Mouse (Mus musculus) adrenal gland, postnatal 25 days (tissue): Measurements from ENCODE around the gene Galntl6. TPM values are rescaled to one million over a fixed set of nuclear protein-coding genes. Genes with fewer than 3 reads are reported as not detected.
"Not testable (repeated sequence)": the region's sequence is repeated elsewhere in the genome, so short reads cannot be mapped to it uniquely, and the experiment has no call there.

Source experiments
- DNase-seq: peaks from one replicate; pipeline ENCODE4 v3.0.0; 2021; ENCODE audit warnings: mixed read lengths
- total RNA-seq: library from RNA; stranded (reverse); gene quantifications from 2 replicates; pipeline ENCODE4 v1.2.3, GENCODE M21; 2021

Galntl6 gene
- total RNA-seq, 1 experiment from 2014 or later, result not detected

DNA sequence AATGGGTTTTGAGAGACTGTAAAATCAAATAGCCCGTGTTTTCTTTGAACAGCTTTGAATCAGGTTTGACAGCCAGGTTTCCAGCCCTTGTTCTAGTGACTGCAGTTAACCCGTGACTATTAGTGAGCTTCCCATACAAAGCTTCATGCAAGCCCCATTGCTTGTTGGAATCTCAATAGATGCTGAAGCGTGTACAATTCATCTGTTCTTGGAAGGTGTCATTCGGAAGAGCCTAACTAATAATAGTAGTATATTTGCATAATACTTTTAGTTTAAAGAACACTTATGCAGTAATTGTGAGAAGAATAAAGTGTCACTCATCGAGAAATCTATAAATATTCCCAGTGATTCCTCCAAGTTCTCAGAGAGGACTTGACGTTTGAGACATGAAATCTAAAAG lies 314.6 kb downstream of the Galntl6 start:
- DNase-seq, result no peak

DNA sequence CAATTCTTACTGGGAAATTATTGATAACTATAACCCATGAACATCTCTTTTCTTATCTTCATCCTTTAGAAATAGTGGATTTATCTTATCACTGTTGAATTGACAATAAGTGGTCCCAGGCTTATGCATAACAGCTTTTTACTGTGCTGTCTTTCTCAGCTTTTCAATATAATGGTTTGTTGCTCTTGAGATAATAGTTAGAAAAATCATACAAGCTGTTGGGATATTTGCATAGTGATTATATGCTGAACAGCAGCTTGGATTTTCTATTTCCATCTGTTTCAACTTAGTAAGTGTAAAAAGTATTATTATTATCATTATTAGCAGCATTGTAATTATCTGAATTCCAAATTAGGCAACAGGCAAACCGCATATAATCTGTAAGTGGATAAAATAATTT lies 337.1 kb downstream of the Galntl6 start:
- no peak for DNase-seq

DNA sequence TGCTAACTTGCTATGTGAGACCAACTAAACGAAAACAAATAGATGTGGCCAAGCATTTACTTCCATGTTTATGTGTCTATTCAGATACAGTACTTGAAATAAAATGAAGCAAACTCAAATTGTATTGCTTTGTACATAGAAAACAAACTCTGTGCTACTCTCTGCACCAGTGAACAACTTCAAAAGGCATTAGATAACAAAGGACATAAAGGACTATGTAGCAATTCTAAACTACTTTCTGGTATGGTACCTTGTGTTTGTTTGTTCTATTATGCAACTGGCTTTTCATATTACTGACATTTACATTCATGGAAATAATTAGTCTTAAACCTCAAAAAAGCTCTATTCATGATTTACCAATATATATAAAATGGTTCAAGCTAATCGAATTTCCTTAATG lies 344.4 kb downstream of the Galntl6 start:
- no peak for DNase-seq

DNA sequence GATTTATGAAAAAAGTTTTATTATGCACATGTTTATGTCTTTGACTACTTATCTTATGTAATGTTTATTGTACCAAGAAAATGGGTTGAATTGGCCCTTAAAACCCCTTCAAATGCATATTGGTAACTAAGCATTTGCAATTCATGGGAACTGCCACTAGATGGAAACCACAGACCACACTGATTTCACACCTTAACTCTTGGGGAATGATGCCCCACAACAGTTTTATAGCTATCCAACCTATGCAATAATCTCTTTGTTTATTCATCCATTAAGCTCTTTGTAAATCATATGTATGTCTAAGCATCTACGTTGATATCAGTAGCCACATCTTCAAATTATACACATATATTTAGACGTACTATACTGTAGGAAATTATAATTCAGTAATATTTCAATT lies 346.3 kb downstream of the Galntl6 start:
- no peak for DNase-seq

DNA sequence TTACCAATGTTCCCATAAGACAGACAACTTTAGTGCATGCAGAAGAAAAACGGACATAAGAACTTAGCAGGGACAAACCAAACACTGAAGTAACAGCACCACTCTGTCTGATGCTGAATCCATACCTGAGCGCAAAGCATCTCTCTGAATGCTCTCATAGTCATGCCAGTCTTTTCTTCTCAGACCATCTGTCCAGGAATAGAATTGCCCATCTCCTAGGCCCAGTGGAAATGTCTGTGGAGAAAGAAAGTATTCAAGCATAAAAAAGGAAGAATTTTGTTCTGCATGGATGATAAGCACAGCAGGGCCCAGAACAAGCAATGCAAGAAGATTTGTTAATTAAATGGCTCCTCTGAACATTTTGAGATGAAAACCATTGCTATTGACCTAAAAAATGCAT lies 376.7 kb downstream of the Galntl6 start:
- no peak for DNase-seq

DNA sequence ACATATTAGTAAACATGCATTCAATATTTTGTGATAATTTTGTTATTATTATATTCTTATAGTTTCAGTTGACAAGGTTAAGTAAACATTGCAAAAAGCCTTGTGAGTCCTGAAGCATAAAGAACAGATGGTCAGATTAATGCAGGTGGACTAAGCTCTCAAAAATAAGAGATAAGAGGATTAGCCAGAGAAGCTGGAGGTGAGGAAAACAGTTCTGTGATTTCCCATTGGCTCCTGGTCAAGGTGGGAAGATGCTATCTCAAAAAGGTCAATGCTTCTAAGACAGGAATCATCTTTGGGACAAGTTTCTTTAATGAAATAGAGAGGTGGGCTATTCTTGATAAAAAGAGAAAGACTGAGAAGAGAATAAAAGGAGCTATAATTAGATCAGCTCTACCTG lies 377.8 kb downstream of the Galntl6 start:
- no peak for DNase-seq

DNA sequence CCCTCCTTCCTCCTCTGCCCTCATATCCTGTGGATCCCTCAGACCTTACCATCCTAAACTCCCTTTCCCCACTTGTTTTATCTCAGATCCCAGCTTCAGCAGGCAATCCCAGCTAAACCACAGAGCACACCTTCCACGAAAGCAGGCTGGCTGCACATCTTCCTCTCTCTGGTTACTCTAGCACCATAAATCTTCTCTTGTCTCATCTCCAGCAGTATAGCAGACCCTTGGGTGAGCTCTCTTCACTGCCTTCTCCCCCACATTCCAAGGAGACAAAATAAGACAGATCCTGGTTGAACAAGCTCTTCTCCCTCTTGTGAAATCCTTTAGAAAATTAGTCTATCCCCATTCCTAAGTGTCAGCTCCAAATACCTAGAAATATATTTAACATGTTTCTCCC lies 389.0 kb downstream of the Galntl6 start:
- DNase-seq, result no peak

DNA sequence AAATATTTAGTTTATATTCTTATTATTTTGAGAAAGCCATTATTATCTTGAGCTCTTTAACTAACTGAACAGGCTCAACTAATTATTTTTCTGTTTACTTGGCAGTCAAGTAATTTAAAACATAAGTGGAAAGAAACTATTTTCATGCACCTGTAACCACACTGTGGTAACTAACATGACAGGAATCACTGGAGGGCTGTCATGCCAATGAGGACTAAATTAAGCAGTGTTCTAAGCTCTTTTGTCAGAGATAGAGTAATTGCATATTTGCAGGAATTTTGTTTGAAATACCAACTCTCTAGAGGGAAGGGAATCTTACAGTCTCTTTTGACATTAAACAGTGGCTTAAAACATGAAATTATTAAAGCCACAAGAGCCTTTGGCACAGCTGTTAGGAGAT lies 390.5 kb downstream of the Galntl6 start:
- no peak for DNase-seq

DNA sequence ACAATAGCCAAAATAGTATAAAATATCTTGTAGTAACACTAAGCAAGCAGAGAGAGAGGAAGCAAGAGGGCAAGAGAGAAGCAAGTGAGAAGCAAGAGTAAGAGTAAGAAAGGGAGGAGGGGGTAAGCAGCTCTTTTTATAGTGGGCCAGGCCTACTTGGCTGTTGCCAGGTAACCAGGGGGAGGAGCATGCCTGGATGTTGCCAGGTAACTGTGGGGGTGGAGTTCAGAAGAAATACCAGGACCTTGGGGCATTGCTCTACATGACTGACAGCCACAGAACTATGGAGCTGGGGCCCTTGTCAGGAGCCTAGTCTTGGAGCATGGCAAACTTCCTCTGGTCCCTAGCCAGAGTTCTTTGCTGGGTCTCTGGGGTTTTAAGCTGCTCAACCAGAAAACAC lies 401.9 kb downstream of the Galntl6 start:
- DNase-seq, result no peak

DNA sequence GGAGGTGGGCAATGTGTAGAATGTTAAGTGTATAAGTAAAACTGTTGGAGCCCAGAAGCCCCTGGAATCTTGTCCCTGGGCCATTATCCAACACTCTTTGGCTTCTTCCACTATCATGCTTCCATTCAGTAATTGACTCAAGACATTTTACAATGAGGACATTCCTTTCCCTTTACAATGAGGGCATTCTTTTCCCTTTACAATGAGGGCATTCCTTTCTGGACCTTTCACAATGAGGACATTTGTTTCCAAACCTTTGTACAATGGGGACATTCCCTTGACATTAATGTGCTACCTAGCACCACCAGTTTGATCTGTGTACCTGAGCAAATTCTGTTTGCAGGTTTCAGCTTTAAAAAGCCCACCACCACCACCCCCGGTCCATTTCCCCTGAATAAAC lies 403.4 kb downstream of the Galntl6 start:
- no peak for DNase-seq

DNA sequence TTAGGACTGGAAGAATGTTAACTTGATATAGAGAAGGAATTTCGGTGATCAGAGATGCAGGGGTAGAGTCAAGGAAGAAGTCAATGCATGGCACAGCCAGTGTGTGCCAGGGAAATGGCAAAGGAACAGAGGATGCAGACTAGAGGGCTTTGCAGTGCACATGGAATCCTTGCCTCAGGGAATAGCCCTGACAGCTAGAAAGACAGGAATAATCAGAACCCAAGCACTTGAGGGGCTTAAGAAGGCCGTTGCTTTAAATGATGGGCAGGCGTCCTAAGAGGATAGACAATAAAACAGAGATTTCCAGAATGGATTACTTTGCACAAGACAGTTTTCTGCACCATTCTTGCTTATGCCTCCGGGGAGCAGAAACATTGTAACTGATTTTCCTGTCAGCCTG lies 425.3 kb downstream of the Galntl6 start:
- no peak for DNase-seq

DNA sequence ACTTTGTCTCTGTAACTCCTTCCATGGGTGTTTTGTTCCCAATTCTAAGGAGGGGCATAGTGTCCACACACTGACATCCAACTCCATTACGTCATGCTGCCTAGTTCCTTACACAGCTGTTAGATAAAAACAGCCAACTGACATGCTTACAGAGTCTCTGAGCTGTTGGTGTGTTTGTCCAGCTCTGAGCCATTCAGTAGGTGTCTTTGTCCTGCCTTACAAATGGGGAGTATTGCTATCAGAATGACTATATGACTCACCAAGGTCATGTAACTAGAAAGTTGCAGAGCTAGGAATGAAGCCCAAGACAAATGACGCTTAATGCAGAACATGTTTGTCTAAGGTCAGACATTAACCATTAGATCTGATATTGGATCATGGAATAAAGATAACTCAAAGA lies 449.1 kb downstream of the Galntl6 start:
- DNase-seq, result not testable (repeated sequence)

DNA sequence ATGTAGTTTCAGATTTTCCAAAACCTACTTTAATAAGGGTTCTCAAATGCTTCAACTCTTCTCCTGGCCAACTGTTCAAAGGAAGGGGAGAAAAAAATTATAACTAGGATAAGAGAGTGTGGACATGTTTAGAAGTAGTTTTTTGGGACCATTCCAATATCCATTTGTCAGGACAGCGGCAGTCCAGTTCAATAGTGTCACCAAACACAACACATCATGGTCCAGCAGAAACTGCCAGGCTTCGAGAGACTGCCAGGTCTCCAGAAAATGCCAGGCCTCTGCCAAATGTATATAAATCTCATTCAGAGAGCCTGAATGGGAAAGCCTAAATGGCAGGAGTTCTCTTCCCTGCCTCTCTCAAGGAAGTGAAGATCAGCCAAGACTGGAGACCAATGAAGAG lies 469.7 kb downstream of the Galntl6 start:
- no peak for DNase-seq

DNA sequence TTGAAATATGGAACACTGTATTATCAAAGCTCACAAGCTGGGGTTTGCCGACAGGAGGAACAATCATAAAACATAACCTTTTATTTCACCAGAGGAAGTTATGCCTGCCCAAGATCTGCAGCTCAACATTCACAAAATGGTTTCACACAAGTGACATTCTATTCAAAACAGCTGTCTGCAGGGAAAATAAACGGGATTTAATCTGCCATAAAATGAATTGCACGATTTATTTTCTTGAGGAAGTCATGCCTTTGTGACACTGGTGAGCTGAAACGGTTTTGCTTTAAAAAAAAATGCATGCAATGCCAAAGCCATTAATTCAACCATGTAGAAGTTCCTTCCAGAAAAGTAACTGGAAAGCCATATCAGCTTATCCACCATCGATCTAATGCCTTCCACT lies 494.0 kb downstream of the Galntl6 start:
- no peak for DNase-seq

DNA sequence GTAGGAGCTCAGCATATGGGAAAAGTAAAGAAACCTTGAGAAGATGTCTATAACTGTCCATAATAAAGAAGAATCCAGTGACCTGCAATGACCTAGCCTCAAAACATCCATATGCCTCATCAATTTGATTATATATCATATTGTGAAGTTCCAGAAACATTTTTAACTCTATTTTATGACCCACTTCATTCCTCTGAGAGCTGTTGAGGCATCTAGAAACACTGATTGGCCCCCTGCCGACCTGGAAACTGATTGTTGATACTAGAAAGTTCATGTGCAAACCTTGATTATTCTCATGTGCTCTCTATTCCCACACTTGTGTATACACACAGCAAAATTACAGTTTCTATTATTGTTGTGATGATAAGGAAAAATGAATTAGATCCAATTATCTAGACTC lies 494.9 kb downstream of the Galntl6 start:
- DNase-seq, result no peak

DNA sequence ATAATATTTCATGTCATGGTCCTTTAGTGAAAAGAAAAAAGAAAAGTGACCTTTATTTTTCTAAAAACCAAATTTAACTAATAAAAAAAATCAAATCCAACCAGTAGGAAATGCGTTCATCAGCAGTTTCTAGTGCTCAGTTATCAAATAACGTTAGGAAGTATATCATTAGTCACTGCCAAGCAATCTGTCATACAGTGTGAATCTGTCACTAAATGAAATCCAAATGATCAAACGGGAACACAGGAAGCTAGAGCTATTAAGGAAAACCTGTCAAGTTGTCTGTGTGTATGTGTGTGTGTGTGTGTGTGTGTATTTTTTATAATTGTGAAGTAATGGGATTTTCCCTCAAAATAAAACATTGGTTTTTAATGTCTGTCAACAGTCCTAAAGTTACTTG lies 515.9 kb downstream of the Galntl6 start:
- no peak for DNase-seq

DNA sequence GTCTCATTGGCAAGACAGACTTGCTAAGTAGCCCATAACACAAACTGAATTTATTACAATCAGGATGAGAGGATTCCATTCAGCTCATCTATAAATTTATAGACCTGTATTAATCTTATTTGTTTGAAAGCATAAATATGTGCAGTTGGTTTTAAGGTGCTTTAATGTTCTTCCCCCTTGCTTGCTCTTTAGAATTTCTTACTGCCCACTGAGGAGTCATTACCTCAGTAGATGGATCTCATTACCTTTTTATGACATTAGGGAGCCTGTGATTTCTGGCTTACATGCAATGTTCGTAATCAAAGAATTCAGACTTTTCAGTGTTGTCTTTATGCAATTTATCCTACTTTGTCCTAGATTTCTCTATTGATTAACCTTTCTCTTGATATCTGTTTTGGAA lies 516.6 kb downstream of the Galntl6 start:
- no peak for DNase-seq

DNA sequence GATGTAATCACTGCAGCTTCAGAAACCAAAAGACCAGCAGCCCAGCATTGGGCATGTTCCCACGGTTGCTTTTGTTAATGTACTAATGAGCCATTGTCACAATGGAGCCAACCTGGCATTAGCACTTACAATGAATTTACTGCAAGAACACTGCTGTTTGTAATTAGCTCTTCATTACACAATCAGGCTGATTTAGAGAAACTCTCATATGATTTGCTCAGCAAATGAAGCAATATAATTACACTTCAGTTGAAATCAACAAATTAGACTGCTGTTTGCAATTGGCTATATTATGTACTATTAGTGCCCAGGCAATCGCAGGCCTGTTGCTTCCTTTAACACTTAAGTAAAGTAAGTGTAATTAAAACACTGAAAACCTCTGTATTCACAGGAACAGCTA lies 540.1 kb downstream of the Galntl6 start:
- DNase-seq, result no peak

DNA sequence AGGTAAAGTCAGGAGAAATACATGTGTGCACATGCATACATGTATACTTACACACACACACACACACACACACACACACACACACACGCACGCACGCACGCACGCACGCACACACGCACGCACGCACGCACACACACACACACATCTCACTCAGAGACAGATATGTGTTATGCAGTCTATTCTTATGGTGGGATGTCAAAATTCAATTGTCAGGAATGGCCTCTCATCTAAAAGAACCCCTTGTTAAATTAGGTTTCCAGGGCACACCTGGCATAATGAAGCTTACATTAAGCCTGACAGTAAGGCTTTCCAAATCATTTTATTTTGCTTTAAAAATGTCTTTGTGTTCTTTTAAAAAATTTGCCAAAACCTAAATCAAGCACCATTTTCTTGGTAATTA lies 540.5 kb downstream of the Galntl6 start:
- DNase-seq, result no peak

DNA sequence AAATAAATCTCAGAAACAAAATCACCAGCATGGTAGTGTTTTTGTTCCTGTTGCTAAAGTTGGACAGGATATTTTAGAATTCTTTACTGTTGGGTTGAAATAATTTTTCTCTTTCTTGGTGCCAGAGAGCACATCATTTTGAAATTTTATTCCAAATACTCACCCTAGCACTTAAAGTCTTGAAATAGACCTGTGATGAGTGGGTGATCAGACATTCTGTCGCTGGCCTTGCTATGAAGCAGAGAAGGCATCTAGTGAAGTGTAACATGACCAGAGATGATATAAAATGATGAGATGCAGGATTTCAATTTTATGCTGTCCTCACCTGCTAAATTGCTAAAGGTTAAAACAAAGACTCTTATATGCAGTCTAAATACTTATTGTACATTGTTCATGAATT lies 581.3 kb downstream of the Galntl6 start:
- no peak for DNase-seq

DNA sequence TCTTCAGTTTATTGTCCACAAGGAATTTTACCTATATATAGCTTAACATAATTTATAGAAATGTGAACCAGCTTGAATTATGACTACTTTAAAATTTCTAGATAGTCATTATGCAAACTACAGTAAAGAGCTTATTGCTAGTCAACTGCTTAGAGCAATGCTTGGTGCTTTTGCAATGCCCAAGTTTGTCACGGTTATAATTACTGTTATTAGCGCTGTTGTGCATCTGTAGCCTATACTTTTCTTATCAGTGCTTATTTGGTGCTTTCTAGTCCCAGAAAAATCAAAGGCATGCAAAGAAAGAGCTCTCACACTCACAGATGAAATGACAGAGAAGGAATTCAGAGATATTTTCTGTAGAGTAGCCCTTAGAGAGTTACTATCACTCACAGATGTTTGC lies 599.0 kb downstream of the Galntl6 start:
- no peak for DNase-seq

DNA sequence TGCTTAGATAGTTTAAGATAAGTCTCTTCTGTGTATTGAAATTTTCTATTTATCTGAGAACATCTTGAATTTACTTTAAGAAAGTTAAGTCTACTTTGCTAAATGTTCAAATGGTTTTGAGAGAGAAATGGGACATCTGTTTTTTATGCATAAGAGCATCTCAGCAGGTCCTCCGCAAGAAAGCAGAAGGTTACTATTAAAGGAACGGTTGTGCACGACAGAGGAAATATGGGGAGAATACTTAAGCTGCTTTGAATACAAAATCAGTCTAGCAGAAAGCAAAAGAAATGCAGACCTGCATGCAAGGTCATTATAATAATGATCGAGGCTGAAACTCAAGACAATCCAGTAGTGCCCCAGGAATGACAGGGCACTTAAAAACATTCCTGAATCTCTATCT lies 621.0 kb downstream of the Galntl6 start:
- no peak for DNase-seq

DNA sequence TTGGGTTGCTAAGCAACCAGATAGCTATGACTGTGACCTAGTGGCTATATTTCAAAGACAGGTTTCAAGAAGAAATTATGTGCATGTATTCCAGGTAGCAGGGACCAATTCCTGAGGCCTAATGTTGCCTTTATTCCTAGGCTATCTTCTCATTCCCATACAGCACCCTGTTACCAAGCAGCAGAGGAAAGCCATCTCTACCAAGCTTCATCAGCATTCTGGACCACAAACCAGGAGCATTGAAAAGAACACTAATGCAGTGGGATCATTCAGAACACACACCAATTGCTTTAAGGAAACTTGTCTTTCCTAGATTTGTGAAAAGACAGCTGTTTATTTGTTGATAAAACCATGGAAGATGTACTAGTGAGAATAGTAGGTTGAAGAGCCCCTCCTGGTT lies 622.4 kb downstream of the Galntl6 start:
- DNase-seq, result no peak

DNA sequence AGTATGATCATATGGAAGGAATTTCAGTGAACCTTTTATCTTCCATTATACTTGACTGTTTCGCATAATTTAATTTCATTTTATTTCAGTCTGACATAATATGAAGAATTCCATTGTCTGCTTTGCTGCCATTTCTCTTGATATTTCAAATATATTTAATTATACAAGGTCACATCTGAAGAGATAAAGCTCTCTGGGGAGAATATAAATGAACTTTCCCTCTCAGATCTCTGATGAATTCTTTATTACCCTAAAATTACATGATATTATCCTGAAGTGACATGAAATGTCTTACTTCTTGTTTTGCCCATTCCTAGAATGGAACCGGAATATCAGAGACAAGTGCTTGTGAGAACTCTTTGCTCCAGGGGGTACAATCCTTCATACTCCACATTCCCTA lies 647.0 kb downstream of the Galntl6 start:
- no peak for DNase-seq

DNA sequence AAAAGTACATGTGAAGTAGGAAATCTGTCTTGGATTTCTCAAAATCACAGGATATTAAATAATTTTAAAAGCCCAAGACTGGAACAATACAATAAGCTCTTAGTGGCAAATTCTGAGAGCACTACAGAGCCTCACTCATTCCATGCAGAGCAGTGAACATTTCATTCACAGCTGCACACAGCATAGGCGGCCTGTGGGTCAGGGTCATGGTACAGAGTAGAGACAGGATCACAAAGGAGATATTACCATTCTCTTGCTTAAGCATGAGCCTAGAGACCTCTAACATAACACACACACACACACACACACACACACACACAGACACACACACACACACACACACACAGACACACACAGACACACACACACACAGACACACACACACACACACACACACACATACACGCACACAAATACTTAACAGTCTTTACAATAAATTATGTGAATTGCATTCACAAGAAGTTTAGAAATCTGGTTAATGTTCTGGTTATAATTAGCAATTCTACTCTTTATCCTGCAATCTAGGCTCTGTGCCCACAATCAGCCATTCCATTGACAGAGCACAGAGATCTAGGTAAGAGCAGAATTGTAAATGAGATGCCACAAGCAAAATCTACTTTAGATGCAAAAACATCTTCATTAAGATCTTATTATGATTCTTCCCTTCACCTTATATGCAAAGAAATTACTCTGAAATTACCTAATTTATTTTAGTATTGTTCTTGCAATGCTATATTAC lies 653.7 kb downstream of the Galntl6 start:
- DNase-seq, result no peak
